Mouse (Mus musculus): ENCODE results near the gene Esm1. TPM values are rescaled to one million over a fixed set of nuclear protein-coding genes. Genes with fewer than 3 reads are reported as not detected.
"Not testable (repeated sequence)": the region's sequence is repeated elsewhere in the genome, so short reads cannot be mapped to it uniquely, and the experiment has no call there.

The Esm1 gene
- total RNA-seq, 2 experiments from 2014 or later, result 0.41 TPM; not detected in 1

GRCm38 (mm10) chr13:113225811-113226210 lies 16.4 kb downstream of the Esm1 start, which contains the start of gene Gzmk:
TSS of gene Gzmk (minus strand) at chr13:113225908.
- intact Hi-C loops (cut with DNase I), result no loop called here
- DNase-seq (ENCODE audit: low spot score in 2 of 2), result peak; percentile 57 to 88

GRCm38 (mm10) chr13:113227076-113227475 lies 17.6 kb downstream of the Esm1 start:
- DNase-seq (ENCODE audit: low spot score in 2 of 2), result no peak
- intact Hi-C loops (cut with DNase I), result no loop called here

GRCm38 (mm10) chr13:113227666-113228463 lies 18.4 kb downstream of the Esm1 start:
- no peak for DNase-seq (ENCODE audit: low spot score in 2 of 2)
- intact Hi-C loops (cut with DNase I), result no loop called here

GRCm38 (mm10) chr13:113242129-113242528 lies 32.7 kb downstream of the Esm1 start:
- no peak for DNase-seq (ENCODE audit: low spot score in 2 of 2)
- intact Hi-C loops (cut with DNase I), result no loop called here

GRCm38 (mm10) chr13:113245025-113245424 lies 35.6 kb downstream of the Esm1 start:
- intact Hi-C loops (cut with DNase I), result no loop called here
- DNase-seq (ENCODE audit: low spot score in 2 of 2), result no peak

GRCm38 (mm10) chr13:113252580-113252979 lies 43.1 kb downstream of the Esm1 start:
- intact Hi-C loops (cut with DNase I); DNase-seq (ENCODE audit: low spot score in 2 of 2): not testable (repeated sequence)

GRCm38 (mm10) chr13:113256766-113257165 lies 47.3 kb downstream of the Esm1 start:
- intact Hi-C loops (cut with DNase I), result no loop called here
- no peak for DNase-seq (ENCODE audit: low spot score in 2 of 2)

- no peak for DNase-seq (ENCODE audit: low spot score in 2 of 2)
- intact Hi-C loops (cut with DNase I), result no loop called here
These were observed 47.7 kb downstream of the Esm1 start for GRCm38 (mm10) chr13:113257190-113257589.

- intact Hi-C loops (cut with DNase I), result no loop called here
- no peak for DNase-seq (ENCODE audit: low spot score in 2 of 2)
These were observed 49.8 kb downstream of the Esm1 start for GRCm38 (mm10) chr13:113259237-113259636.

- DNase-seq (ENCODE audit: low spot score in 2 of 2), result peak; percentile 27 to 73
- intact Hi-C loops (cut with DNase I), result no loop called here
These were observed 53.4 kb downstream of the Esm1 start for GRCm38 (mm10) chr13:113262822-113263221.

GRCm38 (mm10) chr13:113265257-113265656 lies 55.8 kb downstream of the Esm1 start:
- peak; percentile 51 to 70 for DNase-seq (ENCODE audit: low spot score in 2 of 2)
- intact Hi-C loops (cut with DNase I), result loop anchor here (5.0 kb wide), 2 partner anchors 352 to 602 kb away; partner anchors contain the start of gene Snx18

GRCm38 (mm10) chr13:113266495-113266951 lies 57.1 kb downstream of the Esm1 start:
- intact Hi-C loops (cut with DNase I), result loop anchor here (1.0 to 5.0 kb wide), 3 partner anchors 221 to 601 kb away; partner anchors contain the start of gene Snx18
- DNase-seq (ENCODE audit: low spot score in 2 of 2), result peak; percentile 70 to 76

- no peak for DNase-seq (ENCODE audit: low spot score in 2 of 2)
- intact Hi-C loops (cut with DNase I), result loop anchor here (5.0 kb wide), 2 partner anchors 350 to 600 kb away; partner anchors contain the start of gene Snx18
These were observed 57.7 kb downstream of the Esm1 start for GRCm38 (mm10) chr13:113267204-113267603.

Other genes starting within 250 kb of the Esm1 start
- 1 to 10 TPM; 1.6 to 1.9 TPM for gene Ccno, start 221.9 kb upstream of the Esm1 start, total RNA-seq (2021)
- under 1 TPM; 0.18 to 0.44 TPM for gene Mcidas, start 215.8 kb upstream of the Esm1 start, total RNA-seq (2021)
- gene Cdc20b, start 174.5 kb upstream of the Esm1 start, total RNA-seq (2021), result not detected
- gene Gpx8, start 163.2 kb upstream of the Esm1 start, total RNA-seq (2021), result 1 to 10 TPM; 9.6 to 9.8 TPM
- gene Gzma, start 108.7 kb upstream of the Esm1 start, total RNA-seq (2021), result not detected
- gene Gzmk, start 16.2 kb downstream of the Esm1 start, total RNA-seq (2021), result not detected
- gene BC067074, start 83.5 kb downstream of the Esm1 start, total RNA-seq (2021), result 1 to 10 TPM in 1 of 2 experiments, under 1 TPM in 1; 0.85 to 1.2 TPM

Data from left cerebral cortex, postnatal 25 days (tissue).